22 mouse cellular contexts compared by ENCODE assay signal in the genomic region with DNA sequence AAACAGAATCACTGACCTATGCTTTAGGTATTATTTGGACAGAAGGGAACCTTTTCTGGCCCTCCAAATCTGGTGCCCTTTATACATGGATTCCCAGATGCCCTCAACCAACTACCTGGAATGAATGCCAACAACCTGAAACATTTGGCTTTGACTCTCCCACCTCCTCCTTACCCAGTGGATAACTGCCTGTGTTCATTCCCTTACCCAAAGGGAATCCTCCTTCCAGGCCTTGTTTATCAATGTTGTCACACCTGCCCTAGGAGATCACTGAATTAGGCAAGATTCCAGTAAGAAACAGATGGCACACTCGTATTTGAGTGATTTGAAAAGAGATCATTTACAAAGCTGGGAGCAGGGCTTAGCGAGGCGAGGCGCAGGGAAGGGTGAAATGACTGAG. TPM values are rescaled to one million over a fixed set of nuclear protein-coding genes. Genes with fewer than 3 reads are reported as not detected.
DNase-seq lines count a peak whose midpoint lies in the region; ATAC-seq and TF ChIP-seq lines count a peak whose summit lies in the region.
"Had no signal": no experiment of that assay in that cellular context is flagged by ENCODE, and none has a peak within 500 bp of the region (broad histone marks: within the 10 kb centered on the region; RNA-seq: fewer than 3 reads in every experiment).

No protein-coding gene starts in this region.

- no peak for DNase-seq in forebrain, embryonic 11.5 days (ENCODE audit: low spot score)
- peak; percentile 12 for DNase-seq in midbrain, embryonic 14.5 days
- peak; percentile 72 for DNase-seq in cerebellum, adult 8-10 months
- DNase-seq in thymus, adult 2 months, result no peak
- DNase-seq in retina, postnatal 1 day, result no peak
- DNase-seq: adrenal gland, postnatal 14 days; heart, postnatal 10 days; kidney, adult 18-20 months; kidney, postnatal 25 days; liver; lung, postnatal 10 days; right cerebral cortex, adult 18-20 months; thymus, postnatal 25 days had no signal

- no peak for TF ChIP-seq POLR2A in thymus, adult 2 months (IDR thresholded peaks at IDR 0.05; ENCODE audit: control insufficient read depth, extremely low read depth, insufficient read depth, low read length, poor library complexity)

- WGBS in forebrain, embryonic 15.5 days, result 57% methylated on average over 4 of the region's 4 CpGs
- WGBS in forebrain, embryonic 11.5 days, result 90% methylated on average over 4 of the region's 4 CpGs
- WGBS in midbrain, embryonic 14.5 days, result 77% methylated on average over 4 of the region's 4 CpGs
- 80% methylated on average over 4 of the region's 4 CpGs for WGBS in midbrain, embryonic 13.5 days
- 76% methylated on average over 4 of the region's 4 CpGs for WGBS in thymus, adult 2 months

- H3K36me3 ChIP-seq in forebrain, embryonic 15.5 days, result no peaks in the 10 kb centered on the region
- no peaks in the 10 kb centered on the region for H3K36me3 ChIP-seq in forebrain, embryonic 11.5 days (ENCODE audit: control insufficient read depth, insufficient read depth, low read length)
- H3K36me3 ChIP-seq in midbrain, embryonic 14.5 days (ENCODE audit: control insufficient read depth, insufficient read depth, low read length), result no peaks in the 10 kb centered on the region
- H3K36me3 ChIP-seq in midbrain, embryonic 13.5 days, result no peaks in the 10 kb centered on the region
- no peaks in the 10 kb centered on the region for H3K36me3 ChIP-seq in thymus, adult 2 months (ENCODE audit: control insufficient read depth, insufficient read depth, low read length)
- H3K36me3 ChIP-seq: embryonic facial prominence, embryonic 12.5 days; midbrain, embryonic 15.5 days had no signal

- H3K9me3 ChIP-seq in forebrain, embryonic 15.5 days, result no peaks in the 10 kb centered on the region
- H3K9me3 ChIP-seq in forebrain, embryonic 11.5 days (ENCODE audit: control insufficient read depth, low read length), result no peaks in the 10 kb centered on the region
- no peaks in the 10 kb centered on the region for H3K9me3 ChIP-seq in midbrain, embryonic 14.5 days (ENCODE audit: control insufficient read depth, low read length)
- no peaks in the 10 kb centered on the region for H3K9me3 ChIP-seq in midbrain, embryonic 13.5 days
- H3K9me3 ChIP-seq: embryonic facial prominence, embryonic 12.5 days; midbrain, embryonic 15.5 days had no signal

- TF ChIP-seq CTCF in thymus, adult 2 months (IDR thresholded peaks at IDR 0.05; ENCODE audit: borderline replicate concordance, control insufficient read depth, extremely low read depth, insufficient read depth, low read length, poor library complexity), result no peak

- no peak overlapping the region for H3K9ac ChIP-seq in forebrain, embryonic 15.5 days (replicated peaks)
- no peak overlapping the region for H3K9ac ChIP-seq in forebrain, embryonic 11.5 days (ENCODE audit: low read length)
- H3K9ac ChIP-seq in midbrain, embryonic 14.5 days (replicated peaks; ENCODE audit: low read length), result no peak overlapping the region
- no peak overlapping the region for H3K9ac ChIP-seq in midbrain, embryonic 13.5 days (replicated peaks)
- H3K9ac ChIP-seq: embryonic facial prominence, embryonic 12.5 days; midbrain, embryonic 15.5 days had no signal

- no peaks in the 10 kb centered on the region for H3K4me1 ChIP-seq in forebrain, embryonic 15.5 days
- H3K4me1 ChIP-seq in forebrain, embryonic 11.5 days (replicated peaks; ENCODE audit: control insufficient read depth, insufficient read depth, low read length), result no peaks in the 10 kb centered on the region
- H3K4me1 ChIP-seq in midbrain, embryonic 14.5 days (ENCODE audit: control insufficient read depth, insufficient read depth, low read length), result no peaks in the 10 kb centered on the region
- no peaks in the 10 kb centered on the region for H3K4me1 ChIP-seq in midbrain, embryonic 13.5 days (replicated peaks)
- H3K4me1 ChIP-seq in thymus, adult 2 months (replicated peaks; ENCODE audit: control insufficient read depth, insufficient read depth, low read length), result no peaks in the 10 kb centered on the region
- H3K4me1 ChIP-seq: embryonic facial prominence, embryonic 12.5 days; midbrain, embryonic 15.5 days had no signal

- no peak overlapping the region for H3K4me3 ChIP-seq in forebrain, embryonic 15.5 days
- no peak overlapping the region for H3K4me3 ChIP-seq in forebrain, embryonic 11.5 days (ENCODE audit: low read depth, low read length)
- H3K4me3 ChIP-seq in midbrain, embryonic 14.5 days (replicated peaks; ENCODE audit: low read depth, low read length), result no peak overlapping the region
- no peak overlapping the region for H3K4me3 ChIP-seq in midbrain, embryonic 13.5 days (replicated peaks)
- H3K4me3 ChIP-seq in thymus, adult 2 months (ENCODE audit: control insufficient read depth, insufficient read depth, low read length), result no peak overlapping the region
- H3K4me3 ChIP-seq: embryonic facial prominence, embryonic 12.5 days; erythroblast, embryonic 14.5 days; midbrain, embryonic 15.5 days had no signal

- H3K4me2 ChIP-seq in forebrain, embryonic 15.5 days (replicated peaks), result no peak overlapping the region
- H3K4me2 ChIP-seq in forebrain, embryonic 11.5 days (ENCODE audit: low read depth, low read length, severe bottlenecking), result no peak overlapping the region
- H3K4me2 ChIP-seq in midbrain, embryonic 14.5 days (ENCODE audit: low read length), result no peak overlapping the region
- no peak overlapping the region for H3K4me2 ChIP-seq in midbrain, embryonic 13.5 days (replicated peaks)
- H3K4me2 ChIP-seq: embryonic facial prominence, embryonic 12.5 days; heart, embryonic 11.5 days; midbrain, embryonic 15.5 days had no signal

- ATAC-seq in forebrain, embryonic 15.5 days (replicated peaks), result peak; percentile 26; the same call in 1 of the 2 replicates
- ATAC-seq in forebrain, embryonic 11.5 days (replicated peaks; ENCODE audit: low FRiP score), result no peak
- no peak for ATAC-seq in midbrain, embryonic 14.5 days (ENCODE audit: low FRiP score, low TSS enrichment)
- ATAC-seq in midbrain, embryonic 13.5 days, result no peak
- ATAC-seq: activated CD4-positive, CD25-positive, alpha-beta regulatory T cell, adult 4 months; CD4-positive, CD25-positive, alpha-beta regulatory T cell, adult 4 months; midbrain, embryonic 15.5 days had no signal

- H3K27me3 ChIP-seq in forebrain, embryonic 15.5 days, result no peaks in the 10 kb centered on the region
- no peaks in the 10 kb centered on the region for H3K27me3 ChIP-seq in forebrain, embryonic 11.5 days (ENCODE audit: control insufficient read depth, insufficient read depth, low read length)
- no peaks in the 10 kb centered on the region for H3K27me3 ChIP-seq in midbrain, embryonic 14.5 days (ENCODE audit: control insufficient read depth, insufficient read depth, low read length)
- H3K27me3 ChIP-seq in midbrain, embryonic 13.5 days, result no peaks in the 10 kb centered on the region
- H3K27me3 ChIP-seq in thymus, adult 2 months (ENCODE audit: control insufficient read depth, insufficient read depth, low read length), result no peaks in the 10 kb centered on the region
- H3K27me3 ChIP-seq: embryonic facial prominence, embryonic 12.5 days; midbrain, embryonic 15.5 days had no signal

- no peak overlapping the region for H3K27ac ChIP-seq in forebrain, embryonic 15.5 days (replicated peaks)
- H3K27ac ChIP-seq in forebrain, embryonic 11.5 days (ENCODE audit: low read depth, low read length), result no peak overlapping the region
- H3K27ac ChIP-seq in midbrain, embryonic 14.5 days (replicated peaks; ENCODE audit: low read depth, low read length), result no peak overlapping the region
- H3K27ac ChIP-seq in midbrain, embryonic 13.5 days, result no peak overlapping the region
- H3K27ac ChIP-seq in thymus, adult 2 months (ENCODE audit: control insufficient read depth, insufficient read depth, low read length), result no peak overlapping the region
- H3K27ac ChIP-seq: embryonic facial prominence, embryonic 12.5 days; midbrain, embryonic 15.5 days had no signal

RNA-seq across cellular contexts. Expression of a gene that starts 13.1 kb away (rescaled TPM):
- not detected in 2 replicates for polyA plus RNA-seq in forebrain, embryonic 15.5 days (2015; fragmentation: Nextera tagmentation; extraction: Ambion mirVana)
- polyA plus RNA-seq in forebrain, embryonic 11.5 days (2014; fragmentation: Nextera tagmentation; extraction: Ambion mirVana), result not detected in 2 replicates
- not detected in 2 replicates for polyA plus RNA-seq in midbrain, embryonic 14.5 days (2014; fragmentation: Nextera tagmentation; extraction: Ambion mirVana)
- polyA plus RNA-seq in midbrain, embryonic 13.5 days (2015; fragmentation: Nextera tagmentation; extraction: Ambion mirVana), result not detected in 2 replicates
- not detected in 2 replicates for polyA plus RNA-seq in thymus, adult 2 months (2012; rRNA removed)
- polyA plus RNA-seq: activated CD4-positive, CD25-positive, alpha-beta regulatory T cell, adult 4 months; CD4-positive, CD25-positive, alpha-beta regulatory T cell, adult 4 months; embryonic facial prominence, embryonic 12.5 days; erythroblast, embryonic 14.5 days; heart, embryonic 11.5 days; liver, embryonic 16.5 days; midbrain, embryonic 15.5 days had no signal

Comparison
In these comparisons a context has a peak if more than half of its experiments do, and no peak if none do; other contexts are left out.
1. DNase-seq: peak in midbrain, embryonic 14.5 days (single experiment) and cerebellum, adult 8-10 months (single experiment); none in forebrain, embryonic 11.5 days (single experiment), thymus, adult 2 months (single experiment) and retina, postnatal 1 day (single experiment).